Mouse (Mus musculus): ENCODE data around the gene Irak1. TPM values are rescaled to one million over a fixed set of nuclear protein-coding genes. Genes with fewer than 3 reads are reported as not detected.

Irak1 gene
- polyA plus RNA-seq (2012; fragmentation: generic; extraction: Trizol): 33.9 TPM
- long read RNA-seq, experiment 1, partial matches to known transcripts: 4 of 9 reads
- long read RNA-seq, experiment 1, other reads (novel, unspliced or antisense): 5 of 9 reads
- long read RNA-seq, experiment 2, partial matches to known transcripts: 3 of 16 reads
- long read RNA-seq, experiment 2, other reads (novel, unspliced or antisense): 11 of 16 reads

- Histone ChIP-seq H3K79me3 (ENCODE audit: low read depth) (peaks cover 2% of the 10 kb centered on the region), H3K27me3 (ENCODE audit: control insufficient read depth, insufficient read depth, insufficient read length) (no peaks in the 10 kb centered on the region), H3K36me3 (ENCODE audit: control insufficient read depth, insufficient read depth) (peaks cover 15% of the 10 kb centered on the region), H3ac (ENCODE audit: control insufficient read depth, insufficient read length, low read depth) (peak within 1 kb of the TSS; percentile 73), H3K4me3 (ENCODE audit: insufficient read depth, poor library complexity, severe bottlenecking) (peak within 1 kb of the TSS; percentile 53), H3K79me2 (ENCODE audit: control insufficient read depth, insufficient read depth) (peaks cover 20% of the 10 kb centered on the region)
- TF ChIP-seq USF1 (IDR thresholded peaks at IDR 0.05; ENCODE audit: low read depth): no peak
- TF ChIP-seq CTCF (IDR thresholded peaks at IDR 0.05; ENCODE audit: control insufficient read depth, insufficient read depth, insufficient read length): peak; percentile 87
- peak; percentile 77 for TF ChIP-seq MAX (IDR thresholded peaks at IDR 0.05)
Observed at GRCm38 (mm10) chrX:74023188-74024049, at the start of gene Irak1. Irak1 (minus strand) TSS chrX:74023918.

DNA sequence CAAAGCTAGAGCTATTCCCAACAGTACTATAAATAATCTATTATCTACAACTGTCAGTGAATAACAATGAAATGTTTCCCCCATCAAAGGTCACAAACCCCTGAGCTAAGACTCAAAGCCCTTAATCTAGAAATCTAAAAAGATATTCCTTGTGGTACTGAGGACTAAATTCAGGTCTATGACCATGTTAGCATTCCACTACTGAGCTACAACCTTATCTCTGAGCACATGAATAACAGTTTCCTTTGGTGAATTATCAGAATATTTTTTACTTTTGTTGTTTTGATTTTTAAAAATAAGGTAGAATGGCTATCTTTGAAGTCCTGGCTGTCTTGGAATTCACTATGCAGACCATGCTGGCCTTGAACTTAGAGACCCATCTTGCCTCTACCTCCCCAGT, 47.1 kb upstream of the Irak1 start:
- peaks cover 18% of the 10 kb centered on the region for H3K79me3 ChIP-seq (ENCODE audit: low read depth)
- peaks cover 59% of the 10 kb centered on the region for H3K79me2 ChIP-seq (ENCODE audit: control insufficient read depth, insufficient read depth)
- H3K4me3 ChIP-seq (ENCODE audit: insufficient read depth, poor library complexity, severe bottlenecking): no peak overlapping the region
- TF ChIP-seq CEBPB (IDR thresholded peaks at IDR 0.05; ENCODE audit: low read depth) (no peak), MYOG (IDR thresholded peaks at IDR 0.05; ENCODE audit: control insufficient read depth, extremely low read depth, insufficient read length) (no peak)
- no peak overlapping the region for H3ac ChIP-seq (ENCODE audit: control insufficient read depth, insufficient read length, low read depth)
- H3K36me3 ChIP-seq (ENCODE audit: control insufficient read depth, insufficient read depth): peaks cover 3% of the 10 kb centered on the region
- no peaks in the 10 kb centered on the region for H3K27me3 ChIP-seq (ENCODE audit: control insufficient read depth, insufficient read depth, insufficient read length)

DNA sequence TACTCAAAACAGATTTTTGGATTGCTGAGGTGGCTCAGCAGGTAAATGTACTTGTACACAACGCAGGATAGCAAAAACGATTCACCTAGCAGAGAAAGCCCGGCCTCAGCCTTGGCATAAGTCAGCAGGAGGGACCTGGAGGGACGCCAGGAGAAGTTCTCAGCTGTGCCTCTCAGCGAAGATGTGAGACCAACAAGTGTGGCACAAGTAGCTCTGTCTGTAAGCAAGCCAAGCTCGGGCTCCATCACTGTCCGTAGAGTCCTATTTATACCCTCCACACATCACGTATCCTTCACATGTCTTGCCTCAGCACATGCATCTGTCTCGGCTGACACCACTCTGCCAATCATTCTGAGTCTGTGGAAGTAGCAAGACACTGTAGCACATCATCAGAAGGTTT, 44.2 kb upstream of the Irak1 start:
- no peak overlapping the region for H3K4me3 ChIP-seq (ENCODE audit: insufficient read depth, poor library complexity, severe bottlenecking)
- no peak overlapping the region for H3ac ChIP-seq (ENCODE audit: control insufficient read depth, insufficient read length, low read depth)
- H3K36me3 ChIP-seq (ENCODE audit: control insufficient read depth, insufficient read depth): peaks cover 3% of the 10 kb centered on the region
- H3K79me3 ChIP-seq (ENCODE audit: low read depth): peaks cover 4% of the 10 kb centered on the region
- TF ChIP-seq CTCF (IDR thresholded peaks at IDR 0.05; ENCODE audit: control insufficient read depth, insufficient read depth, insufficient read length) (no peak), CEBPB (IDR thresholded peaks at IDR 0.05; ENCODE audit: low read depth) (no peak), FOSL1 (IDR thresholded peaks at IDR 0.05; ENCODE audit: insufficient read depth, low read length, poor library complexity, severe bottlenecking) (no peak), USF1 (IDR thresholded peaks at IDR 0.05; ENCODE audit: low read depth) (no peak), MYOG (IDR thresholded peaks at IDR 0.05; ENCODE audit: control insufficient read depth, extremely low read depth, insufficient read length) (no peak), MAX (IDR thresholded peaks at IDR 0.05) (no peak), MYOD1 (IDR thresholded peaks at IDR 0.05; ENCODE audit: control insufficient read depth, insufficient read length, low read depth) (no peak)
- no peaks in the 10 kb centered on the region for H3K27me3 ChIP-seq (ENCODE audit: control insufficient read depth, insufficient read depth, insufficient read length)
- peaks cover 44% of the 10 kb centered on the region for H3K79me2 ChIP-seq (ENCODE audit: control insufficient read depth, insufficient read depth)

DNA sequence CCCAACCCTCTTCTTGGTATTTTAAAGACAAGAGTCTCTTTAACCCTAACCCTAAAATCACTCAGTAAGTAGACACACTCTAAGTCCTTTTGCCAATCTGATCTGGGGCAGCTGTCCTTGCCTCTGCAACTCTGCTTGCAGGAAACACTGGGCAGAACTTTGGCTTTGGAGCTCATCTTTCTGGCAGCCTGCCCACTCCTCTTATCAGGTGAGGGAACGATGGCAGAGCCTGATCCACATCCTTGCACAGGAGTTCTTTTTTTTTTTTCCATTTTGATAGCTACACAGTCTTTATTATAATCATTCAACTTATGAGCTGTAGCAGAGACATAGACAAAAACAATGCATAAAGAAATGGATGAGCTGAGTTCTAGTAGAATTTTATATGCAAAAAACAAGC, 21.4 kb upstream of the Irak1 start:
- TF ChIP-seq CTCF (IDR thresholded peaks at IDR 0.05; ENCODE audit: control insufficient read depth, insufficient read depth, insufficient read length) (no peak), MYOD1 (IDR thresholded peaks at IDR 0.05; ENCODE audit: control insufficient read depth, insufficient read length, low read depth) (no peak), USF1 (IDR thresholded peaks at IDR 0.05; ENCODE audit: low read depth) (no peak), CEBPB (IDR thresholded peaks at IDR 0.05; ENCODE audit: low read depth) (no peak), MYOG (IDR thresholded peaks at IDR 0.05; ENCODE audit: control insufficient read depth, extremely low read depth, insufficient read length) (no peak), MAX (IDR thresholded peaks at IDR 0.05) (no peak), FOSL1 (IDR thresholded peaks at IDR 0.05; ENCODE audit: insufficient read depth, low read length, poor library complexity, severe bottlenecking) (no peak)
- H3K27me3 ChIP-seq (ENCODE audit: control insufficient read depth, insufficient read depth, insufficient read length): no peaks in the 10 kb centered on the region

DNA sequence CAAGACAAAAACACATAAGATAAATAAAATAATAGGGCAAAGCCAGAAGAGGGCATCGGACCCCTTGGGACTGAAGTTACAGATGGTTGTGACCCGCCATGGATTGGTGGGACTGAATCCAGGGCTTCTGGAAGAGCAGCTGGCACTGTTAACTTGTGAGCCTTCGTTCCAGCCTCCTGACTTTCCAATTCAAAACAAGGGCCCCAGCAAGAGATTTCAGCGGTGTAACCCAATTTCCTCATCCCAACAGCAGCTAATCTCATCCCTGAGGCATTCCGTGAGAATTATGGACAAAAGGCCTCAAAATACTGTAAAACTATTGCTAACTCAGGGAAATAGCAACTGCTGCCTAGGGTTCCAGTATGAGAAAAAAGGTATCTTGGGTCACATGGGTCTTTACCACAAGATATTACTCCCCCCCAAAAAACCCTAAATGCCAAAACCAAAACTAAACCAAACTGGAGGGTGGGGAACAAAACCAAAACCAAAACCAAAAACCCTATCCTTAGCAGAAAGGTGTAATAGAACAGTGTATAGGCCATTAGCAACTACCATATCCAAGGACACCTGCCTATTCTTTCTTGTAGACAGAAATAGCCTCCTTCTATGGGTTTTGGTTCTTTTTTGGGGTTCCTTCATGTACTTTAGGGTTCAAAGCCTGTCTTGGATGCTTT, 14.1 kb upstream of the Irak1 start:
- Histone ChIP-seq H3ac (ENCODE audit: control insufficient read depth, insufficient read length, low read depth) (no peak overlapping the region), H3K36me3 (ENCODE audit: control insufficient read depth, insufficient read depth) (peaks cover 6% of the 10 kb centered on the region), H3K79me2 (ENCODE audit: control insufficient read depth, insufficient read depth) (peaks cover 6% of the 10 kb centered on the region), H3K4me3 (ENCODE audit: insufficient read depth, poor library complexity, severe bottlenecking) (no peak overlapping the region), H3K79me3 (ENCODE audit: low read depth) (peaks cover 6% of the 10 kb centered on the region), H3K27me3 (ENCODE audit: control insufficient read depth, insufficient read depth, insufficient read length) (no peaks in the 10 kb centered on the region)
- TF ChIP-seq CTCF (IDR thresholded peaks at IDR 0.05; ENCODE audit: control insufficient read depth, insufficient read depth, insufficient read length): no peak
- TF ChIP-seq MYOD1 (IDR thresholded peaks at IDR 0.05; ENCODE audit: control insufficient read depth, insufficient read length, low read depth): no peak
- TF ChIP-seq MAX (IDR thresholded peaks at IDR 0.05): no peak

More for the DNA sequence above, 21.4 kb upstream of the Irak1 start:
- no peaks in the 10 kb centered on the region for H3K36me3 ChIP-seq (ENCODE audit: control insufficient read depth, insufficient read depth)
- peaks cover 11% of the 10 kb centered on the region for H3K79me2 ChIP-seq (ENCODE audit: control insufficient read depth, insufficient read depth)
- H3ac ChIP-seq (ENCODE audit: control insufficient read depth, insufficient read length, low read depth): no peak overlapping the region
- no peak overlapping the region for H3K4me3 ChIP-seq (ENCODE audit: insufficient read depth, poor library complexity, severe bottlenecking)
- H3K79me3 ChIP-seq (ENCODE audit: low read depth): peaks cover 6% of the 10 kb centered on the region
